Mouse (Mus musculus): ENCODE results near the gene Clpp. TPM values are rescaled to one million over a fixed set of nuclear protein-coding genes. Genes with fewer than 3 reads are reported as not detected.
A peak's percentile ranks its signal among the peaks of the same experiment; 100 is the strongest.

The Clpp gene
- polyA plus RNA-seq (2014; fragmentation: Nextera tagmentation; extraction: Ambion mirVana), result 142 and 156 TPM in 2 replicates

GRCm38 (mm10) chr17:56990115-56990746 is at the start of gene Clpp:
Gene Clpp (plus strand): TSS chr17:56990305.
- Histone ChIP-seq H3K4me1 (ENCODE audit: control insufficient read depth, insufficient read depth, low read length) (no peaks in the 10 kb centered on the region), H3K9me3 (ENCODE audit: control insufficient read depth, low read length) (no peaks in the 10 kb centered on the region), H3K9ac (ENCODE audit: low read length) (peak within 1 kb of the TSS; percentile 76), H3K36me3 (ENCODE audit: control insufficient read depth, insufficient read depth, low read length) (peaks cover 16% of the 10 kb centered on the region), H3K27ac (ENCODE audit: low read depth, low read length) (peak within 1 kb of the TSS; percentile 61; the same call in 1 of the 2 replicates), H3K4me2 (ENCODE audit: low read depth) (peak within 1 kb of the TSS; percentile 66), H3K4me3 (ENCODE audit: low read depth, low read length) (peak within 1 kb of the TSS; percentile 75), H3K27me3 (ENCODE audit: control insufficient read depth, insufficient read depth, low read length) (no peaks in the 10 kb centered on the region)
- peak; percentile 95 for ATAC-seq (ENCODE audit: insufficient read depth, low FRiP score, low TSS enrichment)
- DNase-seq (ENCODE audit: low spot score), result peak; percentile 94
- under 1% methylated on average over 52 of the region's 52 CpGs for WGBS

- Histone ChIP-seq H3K4me1 (ENCODE audit: control insufficient read depth, insufficient read depth, low read length) (no peaks in the 10 kb centered on the region), H3K27me3 (ENCODE audit: control insufficient read depth, insufficient read depth, low read length) (no peaks in the 10 kb centered on the region), H3K4me2 (ENCODE audit: low read depth) (no peak overlapping the region), H3K9ac (ENCODE audit: low read length) (no peak overlapping the region), H3K27ac (ENCODE audit: low read depth, low read length) (no peak overlapping the region), H3K9me3 (ENCODE audit: control insufficient read depth, low read length) (no peaks in the 10 kb centered on the region), H3K4me3 (ENCODE audit: low read depth, low read length) (no peak overlapping the region), H3K36me3 (ENCODE audit: control insufficient read depth, insufficient read depth, low read length) (no peaks in the 10 kb centered on the region)
- peak; percentile 59 for DNase-seq (ENCODE audit: low spot score)
- WGBS, result 20% methylated on average over 3 of the region's 3 CpGs
- no peak for ATAC-seq (ENCODE audit: insufficient read depth, low FRiP score, low TSS enrichment)
Measured at GRCm38 (mm10) chr17:56950915-56951314, 39.2 kb upstream of the Clpp start.

GRCm38 (mm10) chr17:56952639-56953038 is 37.5 kb upstream of the Clpp start:
- Histone ChIP-seq H3K27ac (ENCODE audit: low read depth, low read length) (no peak overlapping the region), H3K4me2 (ENCODE audit: low read depth) (no peak overlapping the region), H3K9me3 (ENCODE audit: control insufficient read depth, low read length) (no peaks in the 10 kb centered on the region), H3K36me3 (ENCODE audit: control insufficient read depth, insufficient read depth, low read length) (no peaks in the 10 kb centered on the region), H3K9ac (ENCODE audit: low read length) (no peak overlapping the region), H3K4me1 (ENCODE audit: control insufficient read depth, insufficient read depth, low read length) (no peaks in the 10 kb centered on the region), H3K27me3 (ENCODE audit: control insufficient read depth, insufficient read depth, low read length) (no peaks in the 10 kb centered on the region), H3K4me3 (ENCODE audit: low read depth, low read length) (no peak overlapping the region)
- DNase-seq (ENCODE audit: low spot score), result no peak
- ATAC-seq (ENCODE audit: insufficient read depth, low FRiP score, low TSS enrichment), result no peak
- 87% methylated on average over 1 of the region's 1 CpGs for WGBS

GRCm38 (mm10) chr17:56954871-56955270 is 35.2 kb upstream of the Clpp start:
- ATAC-seq (ENCODE audit: insufficient read depth, low FRiP score, low TSS enrichment) (no peak), DNase-seq (ENCODE audit: low spot score) (no peak)
- H3K36me3 ChIP-seq (ENCODE audit: control insufficient read depth, insufficient read depth, low read length), result no peaks in the 10 kb centered on the region
- no peak overlapping the region for H3K9ac ChIP-seq (ENCODE audit: low read length)
- H3K27ac ChIP-seq (ENCODE audit: low read depth, low read length), result no peak overlapping the region
- WGBS, result 82% methylated on average over 7 of the region's 7 CpGs
- H3K4me3 ChIP-seq (ENCODE audit: low read depth, low read length), result no peak overlapping the region
- no peak overlapping the region for H3K4me2 ChIP-seq (ENCODE audit: low read depth)
- H3K4me1 ChIP-seq (ENCODE audit: control insufficient read depth, insufficient read depth, low read length), result no peaks in the 10 kb centered on the region
- H3K27me3 ChIP-seq (ENCODE audit: control insufficient read depth, insufficient read depth, low read length), result no peaks in the 10 kb centered on the region
- no peaks in the 10 kb centered on the region for H3K9me3 ChIP-seq (ENCODE audit: control insufficient read depth, low read length)

GRCm38 (mm10) chr17:56957763-56958429 is 32.2 kb upstream of the Clpp start:
- Histone ChIP-seq H3K9ac (ENCODE audit: low read length) (no peak overlapping the region), H3K27ac (ENCODE audit: low read depth, low read length) (no peak overlapping the region), H3K4me3 (ENCODE audit: low read depth, low read length) (no peak overlapping the region), H3K4me1 (ENCODE audit: control insufficient read depth, insufficient read depth, low read length) (no peaks in the 10 kb centered on the region), H3K27me3 (ENCODE audit: control insufficient read depth, insufficient read depth, low read length) (no peaks in the 10 kb centered on the region), H3K36me3 (ENCODE audit: control insufficient read depth, insufficient read depth, low read length) (no peaks in the 10 kb centered on the region), H3K4me2 (ENCODE audit: low read depth) (no peak overlapping the region), H3K9me3 (ENCODE audit: control insufficient read depth, low read length) (no peaks in the 10 kb centered on the region)
- DNase-seq (ENCODE audit: low spot score), result no peak
- no peak for ATAC-seq (ENCODE audit: insufficient read depth, low FRiP score, low TSS enrichment)
- 35% methylated on average over 11 of the region's 11 CpGs for WGBS

GRCm38 (mm10) chr17:56958667-56959066 is 31.4 kb upstream of the Clpp start:
- H3K4me2 ChIP-seq (ENCODE audit: low read depth), result no peak overlapping the region
- no peak for ATAC-seq (ENCODE audit: insufficient read depth, low FRiP score, low TSS enrichment)
- no peaks in the 10 kb centered on the region for H3K27me3 ChIP-seq (ENCODE audit: control insufficient read depth, insufficient read depth, low read length)
- WGBS, result 85% methylated on average over 4 of the region's 4 CpGs
- H3K4me3 ChIP-seq (ENCODE audit: low read depth, low read length), result no peak overlapping the region
- H3K4me1 ChIP-seq (ENCODE audit: control insufficient read depth, insufficient read depth, low read length), result no peaks in the 10 kb centered on the region
- H3K36me3 ChIP-seq (ENCODE audit: control insufficient read depth, insufficient read depth, low read length), result no peaks in the 10 kb centered on the region
- no peak for DNase-seq (ENCODE audit: low spot score)
- no peak overlapping the region for H3K27ac ChIP-seq (ENCODE audit: low read depth, low read length)
- no peak overlapping the region for H3K9ac ChIP-seq (ENCODE audit: low read length)
- no peaks in the 10 kb centered on the region for H3K9me3 ChIP-seq (ENCODE audit: control insufficient read depth, low read length)

GRCm38 (mm10) chr17:56961880-56962279 is 28.2 kb upstream of the Clpp start:
- no peak for ATAC-seq (ENCODE audit: insufficient read depth, low FRiP score, low TSS enrichment)
- Histone ChIP-seq H3K4me2 (ENCODE audit: low read depth) (no peak overlapping the region), H3K4me1 (ENCODE audit: control insufficient read depth, insufficient read depth, low read length) (no peaks in the 10 kb centered on the region), H3K9ac (ENCODE audit: low read length) (no peak overlapping the region), H3K36me3 (ENCODE audit: control insufficient read depth, insufficient read depth, low read length) (no peaks in the 10 kb centered on the region), H3K9me3 (ENCODE audit: control insufficient read depth, low read length) (no peaks in the 10 kb centered on the region), H3K27me3 (ENCODE audit: control insufficient read depth, insufficient read depth, low read length) (no peaks in the 10 kb centered on the region), H3K27ac (ENCODE audit: low read depth, low read length) (no peak overlapping the region), H3K4me3 (ENCODE audit: low read depth, low read length) (no peak overlapping the region)
- no peak for DNase-seq (ENCODE audit: low spot score)
- 90% methylated on average over 4 of the region's 4 CpGs for WGBS

- H3K4me1 ChIP-seq (ENCODE audit: control insufficient read depth, insufficient read depth, low read length), result no peaks in the 10 kb centered on the region
- H3K9ac ChIP-seq (ENCODE audit: low read length), result no peak overlapping the region
- H3K4me2 ChIP-seq (ENCODE audit: low read depth), result no peak overlapping the region
- ATAC-seq (ENCODE audit: insufficient read depth, low FRiP score, low TSS enrichment) (no peak), DNase-seq (ENCODE audit: low spot score) (no peak)
- H3K27me3 ChIP-seq (ENCODE audit: control insufficient read depth, insufficient read depth, low read length), result no peaks in the 10 kb centered on the region
- WGBS, result 83% methylated on average over 5 of the region's 5 CpGs
- no peak overlapping the region for H3K4me3 ChIP-seq (ENCODE audit: low read depth, low read length)
- H3K27ac ChIP-seq (ENCODE audit: low read depth, low read length), result no peak overlapping the region
- H3K36me3 ChIP-seq (ENCODE audit: control insufficient read depth, insufficient read depth, low read length), result no peaks in the 10 kb centered on the region
- H3K9me3 ChIP-seq (ENCODE audit: control insufficient read depth, low read length), result no peaks in the 10 kb centered on the region
Measured at GRCm38 (mm10) chr17:56962642-56963405, 27.3 kb upstream of the Clpp start.
